Comparison of ENCODE assay signal across 9 mouse cellular contexts in the genomic region with DNA sequence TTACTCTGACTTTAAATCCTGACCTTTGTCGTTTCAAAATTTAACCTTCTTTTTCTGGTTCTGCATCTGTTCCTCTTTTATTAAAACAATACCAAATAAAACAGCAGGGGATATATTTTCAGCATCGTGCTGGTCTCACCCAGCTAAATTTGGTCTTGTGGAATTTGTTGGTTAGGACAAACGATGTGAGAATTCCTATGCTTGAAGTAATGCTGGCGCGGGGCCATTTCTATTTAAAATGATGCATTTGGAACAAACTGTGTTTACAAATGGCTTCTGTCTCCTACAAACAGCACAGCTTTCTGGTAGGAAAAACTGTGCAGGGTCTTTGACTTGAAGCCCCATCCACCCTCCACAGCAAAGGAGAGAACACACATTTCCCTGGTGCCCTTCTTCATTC.
DNase-seq lines count a peak whose midpoint lies in the region; ATAC-seq and TF ChIP-seq lines count a peak whose summit lies in the region.
"Had no signal": no experiment of that assay in that cellular context is flagged by ENCODE, and none has a peak within 500 bp of the region (broad histone marks: within the 10 kb centered on the region; RNA-seq: fewer than 3 reads in every experiment).

No protein-coding gene starts in this region.

- H3K9me3 ChIP-seq in hindbrain, embryonic 11.5 days (ENCODE audit: control insufficient read depth, low read length): no peaks in the 10 kb centered on the region
- H3K9me3 ChIP-seq: liver, embryonic 12.5 days had no signal

- TF ChIP-seq POLR2A in kidney, adult 2 months (IDR thresholded peaks at IDR 0.05; ENCODE audit: low read depth, low read length): no peak
- no peak for TF ChIP-seq POLR2A in embryonic fibroblast, embryonic 13.5 days (IDR thresholded peaks at IDR 0.05; ENCODE audit: low read depth, low read length)

- H3K27me3 ChIP-seq in kidney, adult 2 months (replicated peaks; ENCODE audit: control insufficient read depth, insufficient read depth, low read length): no peaks in the 10 kb centered on the region
- H3K27me3 ChIP-seq in hindbrain, embryonic 11.5 days (ENCODE audit: control insufficient read depth, insufficient read depth, low read length): no peaks in the 10 kb centered on the region
- H3K27me3 ChIP-seq: liver, embryonic 12.5 days had no signal

- no peak overlapping the region for H3K4me2 ChIP-seq in hindbrain, embryonic 11.5 days (replicated peaks; ENCODE audit: low read depth, low read length)
- H3K4me2 ChIP-seq: liver, embryonic 12.5 days had no signal

- H3K9ac ChIP-seq in hindbrain, embryonic 11.5 days (ENCODE audit: low read depth, low read length): no peak overlapping the region
- H3K9ac ChIP-seq: liver, embryonic 12.5 days had no signal

- no peak for ATAC-seq in hindbrain, embryonic 11.5 days (ENCODE audit: low FRiP score)
- ATAC-seq: liver, embryonic 12.5 days had no signal

- no peak overlapping the region for H3K27ac ChIP-seq in kidney, adult 2 months (ENCODE audit: insufficient read depth, low read depth, low read length)
- H3K27ac ChIP-seq in embryonic fibroblast, embryonic 13.5 days (ENCODE audit: insufficient read depth, low read length): peak overlapping the region; percentile 93
- no peak overlapping the region for H3K27ac ChIP-seq in hindbrain, embryonic 11.5 days (ENCODE audit: low read depth, low read length)
- H3K27ac ChIP-seq: liver, embryonic 12.5 days had no signal

- no peaks in the 10 kb centered on the region for H3K36me3 ChIP-seq in kidney, adult 2 months (ENCODE audit: control insufficient read depth, insufficient read depth, low read length)
- no peaks in the 10 kb centered on the region for H3K36me3 ChIP-seq in hindbrain, embryonic 11.5 days (ENCODE audit: control insufficient read depth, insufficient read depth, low read length)
- H3K36me3 ChIP-seq: liver, embryonic 12.5 days had no signal

- DNase-seq in kidney, postnatal 4 days: peak; percentile 56 to 63
- no peak for DNase-seq in kidney, adult 2 months
- DNase-seq in NIH3T3 (ENCODE audit: low read depth): peak; percentile 67
- peak; percentile 71 to 72 for DNase-seq in lung, postnatal 4 days
- DNase-seq in hindbrain, embryonic 11.5 days (ENCODE audit: low spot score): no peak
- no peak for DNase-seq in thymus, postnatal 10 days (ENCODE audit: low spot score in 2 of 2)
- DNase-seq: thymus, postnatal 36 days had no signal

- H3K4me3 ChIP-seq in kidney, adult 2 months (ENCODE audit: insufficient read depth, low read depth, low read length): no peak overlapping the region
- no peak overlapping the region for H3K4me3 ChIP-seq in embryonic fibroblast, embryonic 13.5 days (ENCODE audit: insufficient read depth, low read length)
- no peak overlapping the region for H3K4me3 ChIP-seq in hindbrain, embryonic 11.5 days (ENCODE audit: low read depth, low read length)
- H3K4me3 ChIP-seq: liver, embryonic 12.5 days had no signal

- H3K4me1 ChIP-seq in kidney, adult 2 months (ENCODE audit: control insufficient read depth, insufficient read depth, low read length): no peaks in the 10 kb centered on the region
- no peaks in the 10 kb centered on the region; the same call in 1 of the 2 replicates for H3K4me1 ChIP-seq in embryonic fibroblast, embryonic 13.5 days (ENCODE audit: control insufficient read depth, insufficient read depth, low read length)
- H3K4me1 ChIP-seq in hindbrain, embryonic 11.5 days (replicated peaks; ENCODE audit: control insufficient read depth, insufficient read depth, low read length): no peaks in the 10 kb centered on the region
- H3K4me1 ChIP-seq: liver, embryonic 12.5 days had no signal

- WGBS in kidney, adult 2 months: 72% methylated on average over 5 of the region's 5 CpGs
- 81% methylated on average over 5 of the region's 5 CpGs for WGBS in hindbrain, embryonic 11.5 days

- TF ChIP-seq CTCF in kidney, adult 2 months (conservative IDR thresholded peaks at IDR 0.05; ENCODE audit: insufficient read depth, insufficient read length, low read depth, low read length): no peak
- no peak for TF ChIP-seq CTCF in embryonic fibroblast, embryonic 13.5 days (IDR thresholded peaks at IDR 0.05; ENCODE audit: borderline replicate concordance, insufficient read depth, low read length)

Comparison
In these comparisons a context has a peak if more than half of its experiments do, and no peak if none do; other contexts are left out.
1. DNase-seq: peak in kidney, postnatal 4 days (2 of 2), NIH3T3 (single experiment) and lung, postnatal 4 days (2 of 2); none in kidney, adult 2 months (single experiment), hindbrain, embryonic 11.5 days (single experiment) and thymus, postnatal 10 days (0 of 2).